Mouse (Mus musculus) heart, adult 2 months (tissue): ENCODE data around the gene Tsr3.

ENCODE experiments used
- CTCF ChIP-seq: fragments of 200-600 bp; IDR thresholded peaks from 2 replicates; pipeline ENCODE4 v1.8.1; 2022; ENCODE audit warnings: antibody characterized with exemption, mild to moderate bottlenecking, moderate library complexity
- EP300 ChIP-seq: fragments of 200-500 bp; IDR thresholded peaks from 2 replicates; pipeline ENCODE4 v1.6.1; 2011; ENCODE audit warnings: low read depth, low read length, control low read depth; ENCODE audit not compliant: insufficient read depth
- POLR2A ChIP-seq: fragments of 200-500 bp; IDR thresholded peaks from 2 replicates; pipeline ENCODE4 v1.6.1; 2011; ENCODE audit warnings: mild to moderate bottlenecking, low read depth, low read length, control low read depth; ENCODE audit not compliant: insufficient read depth

- TF ChIP-seq EP300 (no peak), CTCF (no peak), POLR2A (no peak)
Measured at GRCm38 (mm10) chr17:25210006-25210405, 30.0 kb upstream of the Tsr3 start.
